Mouse (Mus musculus): ENCODE measurements around the gene Flrt1.

DNA sequence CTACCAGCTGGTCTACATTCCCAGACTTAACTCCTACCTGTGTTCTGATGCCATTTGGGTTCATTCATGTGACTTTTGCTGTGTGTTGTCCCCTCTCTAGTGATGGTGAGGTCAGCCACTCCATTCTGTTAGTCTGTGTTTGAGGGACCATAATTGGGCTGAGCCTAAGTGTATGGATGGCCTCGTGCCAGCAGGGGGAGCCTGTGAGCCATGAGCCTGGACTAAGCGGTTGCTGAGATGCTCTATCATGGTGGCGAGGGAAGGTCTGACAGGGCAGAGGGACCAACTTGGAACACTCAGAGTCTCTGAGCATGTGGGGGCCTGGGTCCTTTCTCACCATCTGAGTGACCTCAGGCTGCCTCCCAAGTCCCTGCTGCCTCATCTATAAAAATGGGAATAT is 41.0 kb downstream of the Flrt1 start:
- TF ChIP-seq CTCF (IDR thresholded peaks at IDR 0.05; ENCODE audit: low read depth, low read length): peak; percentile 88
- no peak for TF ChIP-seq POLR2A (IDR thresholded peaks at IDR 0.05; ENCODE audit: borderline replicate concordance, low read depth, low read length)

All from bone marrow macrophage, adult 2 months (primary cell).